Mouse (Mus musculus): ENCODE measurements around the gene Zfp787.
"Not testable (repeated sequence)": the region's sequence is repeated elsewhere in the genome, so short reads cannot be mapped to it uniquely, and the experiment has no call there.

Gene Zfp787

GRCm38 (mm10) chr7:6120104-6120503, 35.7 kb downstream of the Zfp787 start:
- not testable (repeated sequence) for DNase-seq (ENCODE audit: low spot score in 2 of 2)

DNA sequence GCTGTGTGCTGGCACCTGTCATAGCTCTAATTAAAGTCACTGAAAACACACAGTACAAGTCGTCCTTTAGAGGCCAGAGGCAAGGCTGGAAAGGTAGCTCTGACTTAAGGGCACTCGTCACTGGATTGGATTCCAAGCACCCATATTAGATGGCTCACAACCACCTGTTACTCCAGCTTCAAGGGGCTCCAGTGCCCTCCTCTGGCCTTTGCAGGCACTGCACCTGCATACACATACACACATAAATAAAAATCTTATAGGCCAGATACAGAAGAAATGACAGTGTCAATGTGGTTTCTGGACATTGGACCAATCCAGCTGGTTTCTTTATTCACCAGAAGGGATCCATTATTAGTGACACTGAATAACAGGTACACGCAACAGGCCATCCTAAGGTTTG, 36.3 kb downstream of the Zfp787 start:
- DNase-seq (ENCODE audit: low spot score in 2 of 2): no peak
